Mouse (Mus musculus) embryonic facial prominence, embryonic 14.5 days (tissue): Measurements from ENCODE around the gene Spata32. TPM values are rescaled to one million over a fixed set of nuclear protein-coding genes. Genes with fewer than 3 reads are reported as not detected.

ENCODE experiments used
- ATAC-seq: fragments of 200-750 bp; cut with Nextera tagmentation; 2 replicates; pipeline ENCODE4 v1.8.0; 2017; ENCODE audit warnings: low read depth, moderate number of reproducible peaks, moderate TSS enrichment
- DNase-seq: peaks from one replicate; pipeline ENCODE4 v3.0.0-alpha.2; 2015; ENCODE audit warnings: low spot score
- H3K27ac ChIP-seq: fragments of 300-500 bp; sonication (generic); replicated peaks from 2 replicates; pipeline ENCODE4 v1.5.1; 2014; ENCODE audit warnings: low read depth, mild to moderate bottlenecking, low read length, moderate library complexity
- H3K27me3 ChIP-seq: fragments of 300-500 bp; sonication (generic); replicated peaks from 2 replicates; pipeline ENCODE4 v1.6.1; 2014; ENCODE audit warnings: low read length; ENCODE audit not compliant: control insufficient read depth, insufficient read depth
- H3K36me3 ChIP-seq: fragments of 300-500 bp; sonication (generic); 2 replicates; pipeline ENCODE4 v1.6.1; 2014; ENCODE audit warnings: low read length, mixed read lengths; ENCODE audit not compliant: control insufficient read depth, insufficient read depth
- H3K4me1 ChIP-seq: fragments of 300-500 bp; sonication (generic); 2 replicates; pipeline ENCODE4 v1.6.1; 2014; ENCODE audit warnings: antibody characterized with exemption, low read length; ENCODE audit not compliant: control insufficient read depth, insufficient read depth
- H3K4me2 ChIP-seq: fragments of 300-500 bp; sonication (generic); 2 replicates; pipeline ENCODE4 v1.6.1; 2014; ENCODE audit warnings: low read depth, mild to moderate bottlenecking, low read length, moderate library complexity, mixed read lengths
- H3K4me3 ChIP-seq: fragments of 300-500 bp; sonication (generic); 2 replicates; pipeline ENCODE4 v1.5.1; 2014; ENCODE audit warnings: low read depth, mild to moderate bottlenecking, low read length
- H3K9ac ChIP-seq: fragments of 300-500 bp; sonication (generic); 2 replicates; pipeline ENCODE4 v1.6.1; 2014; ENCODE audit warnings: low read depth, mild to moderate bottlenecking, low read length, moderate library complexity, mixed read lengths
- H3K9me3 ChIP-seq: fragments of 300-500 bp; sonication (generic); 2 replicates; pipeline ENCODE4 v1.6.1; 2016; ENCODE audit warnings: low read length; ENCODE audit not compliant: control insufficient read depth
- WGBS: fragments of 180-500 bp; shearing (Covaris S2); extraction: QIAGEN DNeasy Blood & Tissue Kit; methylation state at CpG from one replicate; pipeline ENCODE4 v1.1.7; 2014; 5-methylcytosine and 5-hydroxymethylcytosine counted together
- polyA plus RNA-seq: library from polyadenylated mRNA; unstranded; fragments of >200 nt; fragmentation: Nextera tagmentation; extraction: Ambion mirVana; gene quantifications from 2 replicates; pipeline ENCODE4 v1.2.1, GENCODE M21; 2014

The Spata32 gene
- polyA plus RNA-seq, 1 experiment from 2014 or later = not detected

- H3K4me1 ChIP-seq = peaks cover 9% of the 10 kb centered on the region; the same call in 1 of the 2 replicates
- no peak overlapping the region for H3K4me3 ChIP-seq
- DNase-seq (no peak), ATAC-seq (no peak)
- peaks cover 81% of the 10 kb centered on the region for H3K27me3 ChIP-seq
- no peak overlapping the region for H3K27ac ChIP-seq
- H3K4me2 ChIP-seq = 0 out of 2 replicates have a peak overlapping the region, but pooled peaks have one; percentile 59
- H3K9ac ChIP-seq = no peak overlapping the region
- no peaks in the 10 kb centered on the region for H3K9me3 ChIP-seq
- no peaks in the 10 kb centered on the region for H3K36me3 ChIP-seq
- WGBS = 38% methylated on average over 9 of the region's 9 CpGs
These were observed 24.4 kb downstream of the Spata32 start for GRCm38 (mm10) chr11:103193825-103194168.

GRCm38 (mm10) chr11:103192956-103193824 lies 25.0 kb downstream of the Spata32 start:
- H3K4me3 ChIP-seq = peak overlapping the region; percentile 31
- DNase-seq (peak; percentile 59), ATAC-seq (peak; percentile 42; the same call in 1 of the 2 replicates)
- peak overlapping the region; percentile 59 for H3K4me2 ChIP-seq
- H3K9ac ChIP-seq = peak overlapping the region; percentile 42
- H3K4me1 ChIP-seq = peaks cover 9% of the 10 kb centered on the region; the same call in 1 of the 2 replicates
- no peaks in the 10 kb centered on the region for H3K36me3 ChIP-seq
- H3K27me3 ChIP-seq = peaks cover 75% of the 10 kb centered on the region
- WGBS = 5% methylated on average over 38 of the region's 44 CpGs
- no peak overlapping the region for H3K27ac ChIP-seq
- H3K9me3 ChIP-seq = no peaks in the 10 kb centered on the region

- ATAC-seq (no peak), DNase-seq (no peak)
- peaks cover 9% of the 10 kb centered on the region; the same call in 1 of the 2 replicates for H3K4me1 ChIP-seq
- 15% methylated on average over 27 of the region's 28 CpGs for WGBS
- peak overlapping the region; percentile 59 for H3K4me2 ChIP-seq
- H3K36me3 ChIP-seq = no peaks in the 10 kb centered on the region
- no peak overlapping the region for H3K27ac ChIP-seq
- H3K9me3 ChIP-seq = no peaks in the 10 kb centered on the region
- peaks cover 69% of the 10 kb centered on the region for H3K27me3 ChIP-seq
- peak overlapping the region; percentile 42 for H3K9ac ChIP-seq
- peak overlapping the region; percentile 31 for H3K4me3 ChIP-seq
These were observed 25.8 kb downstream of the Spata32 start for GRCm38 (mm10) chr11:103192230-103192955.

- DNase-seq = peak; percentile 49
- WGBS = 36% methylated on average over 2 of the region's 2 CpGs
These were observed 33.3 kb downstream of the Spata32 start for GRCm38 (mm10) chr11:103184891-103185290.

GRCm38 (mm10) chr11:103181911-103182310 lies 36.3 kb downstream of the Spata32 start:
- Histone ChIP-seq H3K27ac (no peak overlapping the region), H3K27me3 (no peaks in the 10 kb centered on the region), H3K9ac (no peak overlapping the region), H3K4me2 (no peak overlapping the region), H3K9me3 (no peaks in the 10 kb centered on the region), H3K4me3 (no peak overlapping the region), H3K36me3 (no peaks in the 10 kb centered on the region), H3K4me1 (no peaks in the 10 kb centered on the region)
- no peak for ATAC-seq
- 77% methylated on average over 3 of the region's 3 CpGs for WGBS
- no peak for DNase-seq

More at GRCm38 (mm10) chr11:103184891-103185290, 33.3 kb downstream of the Spata32 start:
- Histone ChIP-seq H3K36me3 (no peaks in the 10 kb centered on the region), H3K4me2 (no peak overlapping the region), H3K4me1 (no peaks in the 10 kb centered on the region), H3K4me3 (no peak overlapping the region), H3K27me3 (no peaks in the 10 kb centered on the region), H3K27ac (no peak overlapping the region), H3K9ac (no peak overlapping the region), H3K9me3 (no peaks in the 10 kb centered on the region)
- no peak for ATAC-seq

- no peak overlapping the region for H3K27ac ChIP-seq
- no peak overlapping the region for H3K9ac ChIP-seq
- WGBS = 69% methylated on average over 9 of the region's 9 CpGs
- H3K4me2 ChIP-seq = no peak overlapping the region
- no peak overlapping the region for H3K4me3 ChIP-seq
- DNase-seq (no peak), ATAC-seq (no peak)
- H3K27me3 ChIP-seq = no peaks in the 10 kb centered on the region
- H3K36me3 ChIP-seq = no peaks in the 10 kb centered on the region
- no peaks in the 10 kb centered on the region for H3K9me3 ChIP-seq
- H3K4me1 ChIP-seq = no peaks in the 10 kb centered on the region
These were observed 36.9 kb downstream of the Spata32 start for GRCm38 (mm10) chr11:103181349-103181748.

- no peak overlapping the region for H3K9ac ChIP-seq
- no peaks in the 10 kb centered on the region for H3K27me3 ChIP-seq
- ATAC-seq = no peak
These were observed 37.8 kb downstream of the Spata32 start for GRCm38 (mm10) chr11:103180426-103180825.

GRCm38 (mm10) chr11:103178748-103179147 lies 39.5 kb downstream of the Spata32 start:
- Histone ChIP-seq H3K4me1 (no peaks in the 10 kb centered on the region; the same call in 1 of the 2 replicates), H3K27ac (no peak overlapping the region), H3K27me3 (no peaks in the 10 kb centered on the region), H3K4me2 (no peak overlapping the region), H3K36me3 (no peaks in the 10 kb centered on the region), H3K9ac (no peak overlapping the region), H3K9me3 (no peaks in the 10 kb centered on the region), H3K4me3 (no peak overlapping the region)
- WGBS = 89% methylated on average over 7 of the region's 8 CpGs
- no peak for ATAC-seq
- DNase-seq = no peak

More at GRCm38 (mm10) chr11:103180426-103180825, 37.8 kb downstream of the Spata32 start:
- Histone ChIP-seq H3K4me2 (no peak overlapping the region), H3K4me3 (no peak overlapping the region), H3K4me1 (no peaks in the 10 kb centered on the region), H3K36me3 (no peaks in the 10 kb centered on the region), H3K27ac (no peak overlapping the region), H3K9me3 (no peaks in the 10 kb centered on the region)
- 55% methylated on average over 1 of the region's 1 CpGs for WGBS
- DNase-seq = no peak
